Mouse (Mus musculus) layer of hippocampus, postnatal 10 days (tissue): ENCODE data around the gene Plk5. TPM values are rescaled to one million over a fixed set of nuclear protein-coding genes. Genes with fewer than 3 reads are reported as not detected.
A peak's percentile ranks its signal among the peaks of the same experiment; 100 is the strongest.
"Not testable (repeated sequence)": the region's sequence is repeated elsewhere in the genome, so short reads cannot be mapped to it uniquely, and the experiment has no call there.

ENCODE experiments used
- DNase-seq, 2 experiments: peaks; one replicate each; pipeline ENCODE4 v3.0.0; 2021; ENCODE audit warnings: low spot score in 2 of 2
- total RNA-seq, 2 experiments: library from RNA; stranded (reverse); gene quantifications; 2 replicates each; pipeline ENCODE4 v1.2.3; 2021

Plk5 gene
- total RNA-seq, 2 experiments from 2014 or later: 1.7 to 3.8 TPM

DNA sequence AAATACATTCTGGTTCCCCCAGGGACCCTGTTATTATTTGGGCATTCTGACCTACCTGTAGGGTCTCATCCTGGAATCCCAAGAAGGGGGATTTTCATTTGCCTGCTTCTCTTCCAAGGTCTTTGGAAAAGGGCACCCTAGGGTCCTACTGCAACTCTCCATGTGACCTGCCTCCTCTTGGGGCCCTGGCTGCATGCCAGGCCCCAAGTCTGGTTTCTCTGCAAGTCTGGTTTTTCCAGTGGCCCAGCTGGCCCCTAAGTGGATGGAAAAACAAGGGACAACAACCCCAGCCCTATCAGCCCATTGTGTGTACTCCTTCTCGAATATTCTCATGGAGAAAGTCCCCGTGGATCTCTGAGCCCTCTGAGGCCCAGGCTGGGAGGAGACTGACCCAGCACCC, 25.4 kb upstream of the Plk5 start:
- no peak for DNase-seq

DNA sequence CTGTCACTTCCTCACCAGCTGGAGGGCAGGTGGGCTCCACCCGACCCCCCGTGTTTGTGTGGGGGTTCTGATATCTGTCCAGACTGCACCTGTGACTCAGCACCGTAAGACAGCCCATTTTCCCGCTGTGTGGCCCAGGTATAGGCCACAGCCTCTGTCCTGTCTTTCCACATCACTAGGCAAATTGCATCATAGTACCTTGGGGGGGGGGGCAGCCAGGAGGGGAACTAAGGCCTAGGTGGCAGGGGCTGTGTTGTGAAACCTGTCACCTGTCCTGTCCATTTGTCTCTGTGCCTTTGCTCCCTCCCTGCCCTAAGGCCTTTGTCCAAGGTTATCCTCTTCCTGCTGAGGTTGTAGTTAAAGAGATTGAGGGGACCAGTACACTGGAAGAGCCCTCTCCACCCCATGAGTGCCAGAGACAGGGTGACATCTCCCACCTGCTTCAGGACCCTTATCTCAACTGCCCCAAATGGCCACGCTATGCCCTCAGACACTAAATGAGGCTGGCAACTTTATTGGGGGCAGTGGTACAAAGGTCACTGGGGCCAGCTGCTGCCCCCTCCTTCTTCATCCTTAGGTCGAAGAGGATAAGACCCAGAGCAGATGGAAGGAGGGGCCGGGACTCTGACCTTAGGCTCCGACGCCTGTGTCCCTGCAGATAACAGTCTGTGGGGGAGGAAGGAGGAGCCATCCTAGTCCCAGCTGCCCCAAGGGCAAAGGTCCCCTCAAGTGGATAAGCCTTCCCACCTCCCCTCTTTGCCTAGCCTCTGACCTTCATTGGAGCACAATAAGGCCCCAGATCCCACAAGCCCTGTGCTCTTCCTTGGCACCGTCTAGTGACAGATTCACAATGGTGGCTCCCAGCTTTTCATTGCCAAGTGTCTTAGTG, 24.4 kb upstream of the Plk5 start:
- no peak for DNase-seq

DNA sequence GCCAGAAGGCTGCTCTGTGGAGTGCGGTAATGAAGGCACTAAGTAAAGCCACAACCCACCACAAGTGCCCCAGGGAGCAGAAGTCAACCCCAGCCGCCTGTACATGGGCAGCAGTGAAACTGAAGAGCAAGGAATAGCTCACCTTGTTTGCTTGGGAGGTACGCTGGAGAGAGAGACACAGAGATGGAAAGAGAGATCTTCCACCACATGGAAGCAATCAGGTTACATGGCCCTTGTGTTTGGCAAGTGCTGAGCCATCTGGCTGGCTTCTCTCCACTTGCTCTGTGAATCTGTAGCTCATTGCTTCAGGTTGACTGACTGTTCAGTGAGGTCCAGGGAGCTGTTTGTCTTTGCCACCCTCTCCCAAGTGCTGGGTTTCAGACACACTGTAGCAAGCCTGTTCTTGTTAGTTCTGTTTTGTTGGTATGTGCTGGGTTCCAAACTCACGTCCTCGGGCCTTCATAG, 23.7 kb upstream of the Plk5 start:
- DNase-seq: no peak

DNA sequence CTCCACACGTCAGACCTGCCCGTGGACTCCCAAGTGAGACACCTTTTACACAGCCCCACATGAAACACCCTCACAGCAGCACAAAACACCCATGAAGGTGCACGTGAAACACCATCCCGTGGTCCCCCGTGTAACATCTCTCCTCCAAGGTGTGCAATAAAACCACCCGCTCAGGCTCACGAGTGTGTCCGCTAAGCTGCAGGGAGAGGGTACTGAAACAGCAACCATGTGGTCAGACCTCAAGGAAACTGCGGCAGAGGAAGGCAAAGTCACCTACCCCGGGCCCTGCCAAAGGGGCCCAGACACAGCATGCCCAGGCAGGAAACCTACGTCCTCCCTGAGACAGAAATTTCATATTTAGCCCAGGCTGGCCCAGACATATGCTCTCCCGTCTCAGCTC, 20.0 kb upstream of the Plk5 start:
- no peak for DNase-seq

DNA sequence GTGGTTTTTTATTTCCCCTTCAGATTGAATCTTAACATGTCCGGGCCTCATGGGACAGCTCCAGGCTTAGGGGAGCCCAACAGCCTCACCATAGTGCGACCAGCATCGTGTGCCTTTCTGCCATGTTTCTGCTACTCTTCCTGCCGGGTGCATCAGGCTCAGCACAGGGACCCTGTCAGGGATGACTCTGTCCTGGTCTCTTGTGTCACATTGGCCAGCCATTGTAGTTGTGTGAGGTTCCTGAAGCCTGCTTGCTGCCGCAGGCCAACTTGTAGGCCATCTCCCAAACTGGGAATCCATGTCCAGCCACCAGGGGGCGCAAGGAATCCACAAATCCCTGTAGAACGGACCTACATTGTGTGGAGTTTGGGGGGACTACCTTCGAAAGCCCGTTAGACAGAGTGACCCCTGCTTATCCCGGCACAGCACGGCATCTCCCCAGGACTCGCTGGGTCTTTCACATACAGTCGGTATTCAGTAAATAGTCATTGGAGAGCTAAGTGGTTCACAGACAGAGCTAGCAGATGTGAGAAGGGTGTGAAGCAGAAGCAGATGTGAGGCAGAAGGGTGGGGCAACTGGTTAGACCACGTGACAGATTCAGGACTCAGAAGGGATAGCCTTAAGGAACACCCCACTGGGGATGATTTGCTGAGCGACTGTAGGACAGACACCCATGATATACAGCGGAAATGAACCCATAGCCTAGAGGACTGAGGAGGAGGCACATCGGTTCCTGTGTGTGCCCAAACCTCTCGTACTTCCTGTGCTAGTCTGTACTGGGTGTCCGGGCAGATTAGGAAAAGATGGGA, 16.1 kb upstream of the Plk5 start:
- peak; percentile 92 to 93 for DNase-seq

DNA sequence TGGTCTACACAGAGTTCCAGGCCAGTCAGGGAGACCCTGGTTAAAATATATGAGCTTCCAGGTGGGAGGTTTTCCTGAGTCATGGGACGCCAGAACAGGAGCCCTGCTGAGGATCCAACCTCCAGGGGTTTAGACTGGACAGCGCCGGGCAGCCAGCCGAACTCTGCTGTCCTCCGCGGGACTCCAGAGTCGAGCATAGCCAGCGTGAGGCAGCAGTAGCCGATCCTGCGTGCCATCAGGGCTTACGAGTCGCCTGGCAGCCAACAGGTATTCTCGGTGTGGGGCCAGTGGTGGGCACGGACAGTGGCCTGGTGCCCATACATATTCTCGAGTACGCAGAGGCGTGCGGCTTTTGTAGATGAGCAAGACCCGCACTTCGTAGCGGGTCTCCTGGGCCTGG, 15.2 kb upstream of the Plk5 start:
- no peak for DNase-seq

DNA sequence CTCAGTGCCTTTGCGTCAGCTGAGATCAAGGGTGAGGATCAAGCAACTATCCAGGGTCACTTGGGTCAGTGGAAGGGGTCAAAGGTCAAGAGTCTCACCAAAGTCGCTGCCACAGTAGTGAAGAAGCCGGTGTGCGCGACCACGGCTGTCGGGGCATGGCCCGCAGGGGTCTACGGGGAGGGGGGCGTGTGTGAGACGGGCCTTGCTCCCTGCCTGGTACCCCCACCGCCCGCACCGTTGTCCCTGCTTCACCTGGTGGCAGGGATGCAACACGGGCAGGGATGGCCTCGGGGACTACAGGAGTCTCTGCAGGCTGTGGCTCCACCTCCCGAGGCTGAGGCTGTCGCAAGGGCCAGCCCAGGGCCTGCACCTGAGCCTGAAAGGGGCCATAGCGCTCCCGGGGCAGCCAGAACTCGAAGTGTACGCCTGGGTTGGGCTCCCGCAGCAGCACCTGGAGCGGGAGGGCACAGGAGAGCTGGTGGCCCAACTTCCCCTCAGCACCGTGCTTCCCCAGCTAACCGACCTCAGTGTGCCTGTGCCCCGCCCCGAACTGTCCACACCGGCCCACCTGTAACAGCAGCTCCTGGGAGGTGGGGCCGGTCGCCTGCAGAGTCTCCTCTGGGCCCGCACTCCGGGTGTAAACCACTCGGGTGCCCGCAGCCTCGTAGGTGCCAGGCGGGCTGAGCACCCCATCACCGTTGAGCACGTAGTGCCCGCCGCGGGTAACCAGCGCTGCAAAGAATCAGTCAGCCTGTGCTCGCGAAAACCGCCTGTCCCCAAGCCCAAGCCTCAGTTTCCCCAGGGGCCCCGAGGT, 14.6 kb upstream of the Plk5 start:
- DNase-seq: no peak

DNA sequence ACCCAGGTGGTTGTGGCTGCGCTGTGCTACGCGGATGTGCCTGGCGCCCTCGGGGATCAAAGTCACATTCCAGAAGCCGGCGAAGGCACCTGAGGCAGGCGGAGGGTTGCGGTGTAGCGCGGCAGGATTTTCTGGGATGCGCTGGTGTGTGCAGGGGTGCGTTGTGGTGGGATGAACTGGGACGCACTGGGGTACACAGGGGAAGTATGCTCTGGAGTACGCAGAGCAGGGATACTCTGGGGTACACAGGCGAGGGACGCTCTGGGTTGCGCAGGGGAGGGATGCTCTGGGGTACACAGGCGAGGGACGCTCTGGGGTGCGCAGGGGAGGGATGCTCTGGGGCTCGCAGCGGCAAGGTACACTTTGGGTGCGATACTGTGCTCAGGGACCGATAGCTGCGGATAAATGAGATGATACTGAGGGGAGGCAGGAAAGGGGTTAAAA, 13.9 kb upstream of the Plk5 start:
- no peak for DNase-seq

DNA sequence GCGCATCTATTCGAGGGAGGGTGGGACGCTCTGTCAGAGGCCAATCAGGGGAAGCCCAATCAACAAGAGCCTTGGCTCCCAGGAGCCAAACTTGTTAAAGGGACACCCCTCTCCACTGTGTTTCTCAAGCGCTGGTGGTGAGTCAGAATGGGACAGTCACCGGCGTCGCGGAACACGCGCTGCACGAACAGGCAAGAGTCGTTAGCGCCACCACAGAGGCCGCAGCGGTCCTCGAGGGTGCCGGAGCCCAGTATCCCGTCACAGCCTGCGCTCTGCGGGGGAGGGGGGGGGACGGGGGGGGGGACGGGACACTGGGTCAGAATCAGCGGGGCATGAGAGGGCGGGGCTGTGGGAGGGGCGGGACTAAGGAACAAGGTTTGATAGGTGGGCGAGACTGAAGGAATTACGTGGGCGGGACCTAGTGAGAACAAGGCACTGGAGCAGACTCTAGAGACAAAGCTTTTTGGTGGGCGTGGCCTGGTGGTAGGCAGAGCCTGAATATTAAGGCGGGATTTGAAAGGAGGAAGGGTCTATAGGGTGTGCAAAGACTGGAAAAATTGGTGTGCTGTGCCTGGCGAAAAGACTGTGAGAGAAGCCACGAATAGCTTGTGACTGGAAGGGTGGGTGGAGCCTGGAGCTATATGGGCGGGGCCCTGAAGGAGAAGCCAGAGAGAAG, 13.4 kb upstream of the Plk5 start:
- peak in 1 of 2 experiments; percentile 52 for DNase-seq

DNA sequence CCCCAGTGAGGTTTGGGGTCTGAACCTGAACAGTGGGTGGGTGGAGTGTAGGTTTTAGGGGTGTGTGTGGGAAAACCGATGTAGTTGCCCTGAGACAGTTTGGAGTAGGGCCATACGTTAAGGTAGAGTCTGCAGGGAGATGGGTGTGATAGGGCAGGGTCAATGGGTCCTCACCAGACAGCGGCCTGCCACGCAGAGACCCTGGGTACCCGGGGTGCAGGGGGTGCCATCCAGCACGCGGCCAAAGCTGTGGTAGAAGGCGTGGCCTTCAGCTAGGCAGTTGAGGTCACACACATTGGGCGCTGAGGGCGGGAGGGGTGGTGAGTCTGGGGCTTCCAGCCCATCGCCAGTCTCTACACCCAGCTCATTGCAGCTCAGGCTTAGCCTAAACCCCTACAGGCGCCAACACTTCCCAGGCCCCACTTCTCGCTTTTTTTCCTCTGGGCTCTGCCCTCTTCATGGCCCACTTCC, 12.8 kb upstream of the Plk5 start:
- DNase-seq: no peak

DNA sequence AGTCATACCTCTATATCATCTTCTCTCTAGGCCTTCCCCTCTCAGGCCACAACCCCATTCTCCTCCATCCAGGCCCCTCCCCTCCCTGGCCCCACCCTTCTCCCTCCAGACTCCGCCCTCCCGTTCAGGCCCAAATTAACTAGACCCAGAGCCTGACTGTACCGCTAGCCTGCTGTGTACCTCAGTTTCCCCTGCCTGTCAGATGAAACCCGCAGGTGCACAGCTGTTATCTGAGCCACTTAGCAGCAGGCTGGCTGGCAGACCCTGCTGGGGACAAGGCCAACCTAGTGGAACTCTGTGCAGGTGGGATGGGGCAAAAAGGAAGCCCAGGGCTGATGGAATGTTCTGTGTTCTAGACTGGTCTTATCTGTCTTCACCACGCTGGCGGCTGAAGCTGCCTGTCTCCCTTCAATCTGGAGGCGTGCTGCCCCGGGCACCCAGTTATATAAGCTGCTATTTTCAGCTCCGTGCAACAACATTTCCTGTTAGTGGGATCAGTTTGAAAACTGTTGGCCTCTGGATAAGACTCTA, 12.1 kb upstream of the Plk5 start:
- no peak for DNase-seq

DNA sequence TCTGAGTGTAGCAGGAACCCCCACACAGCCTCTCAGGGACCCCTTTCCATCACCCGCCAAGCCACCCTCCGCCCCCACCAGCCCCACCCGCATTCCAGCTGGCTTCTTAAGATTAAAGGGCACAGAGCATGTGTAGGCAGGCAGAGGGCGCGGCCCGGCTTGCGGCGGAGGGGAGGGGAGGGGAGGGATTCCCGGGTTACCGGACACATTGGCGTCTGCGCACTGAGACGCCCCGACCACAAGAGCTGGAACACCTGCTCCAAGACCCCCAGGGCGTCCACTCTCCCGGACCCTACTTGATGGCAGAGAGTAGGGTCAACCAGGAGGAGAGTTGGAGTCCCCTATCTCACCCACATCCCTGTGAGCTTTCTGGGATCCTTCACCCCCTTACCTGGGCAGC, 11.1 kb upstream of the Plk5 start:
- no peak for DNase-seq

DNA sequence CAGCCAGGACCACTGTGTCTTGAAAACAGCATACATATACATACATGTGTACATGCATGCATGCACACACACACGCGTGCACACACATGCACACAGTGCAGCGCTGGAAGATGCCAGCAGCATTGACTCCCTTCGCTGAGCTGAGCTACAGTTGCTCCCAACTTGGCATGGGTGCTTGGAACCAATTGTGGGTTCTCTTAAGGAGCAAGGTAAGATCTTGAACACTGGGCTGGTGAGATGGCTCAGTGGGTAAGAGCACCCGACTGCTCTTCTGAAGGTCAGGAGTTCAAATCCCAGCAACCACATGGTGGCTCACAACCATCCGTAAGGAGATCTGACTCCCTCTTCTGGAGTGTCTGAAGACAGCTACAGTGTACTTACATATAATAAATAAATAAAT, 10.3 kb upstream of the Plk5 start:
- not testable (repeated sequence) for DNase-seq

DNA sequence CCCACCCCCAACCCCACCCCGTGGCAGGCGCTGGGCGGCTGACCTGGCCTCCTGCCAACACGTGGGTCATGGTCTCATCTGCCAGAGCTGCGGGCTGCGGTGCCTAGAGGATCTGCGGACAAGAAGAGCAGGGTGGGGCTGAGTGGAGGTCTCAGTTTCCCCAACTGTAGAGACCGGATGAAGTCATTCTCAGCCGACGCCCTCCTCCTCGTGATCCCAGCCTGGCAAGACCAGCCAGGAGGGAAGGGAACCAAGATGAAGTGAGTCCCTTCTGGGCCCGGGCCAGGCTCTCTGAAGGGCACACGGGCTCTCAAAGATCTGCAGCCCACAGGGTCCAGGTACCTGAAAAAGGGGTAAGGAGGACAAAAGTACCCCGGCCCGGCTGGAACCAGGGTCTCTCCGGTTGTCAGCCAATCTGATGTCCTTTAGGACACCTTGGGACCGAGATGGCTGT, 8.7 kb upstream of the Plk5 start:
- no peak for DNase-seq

DNA sequence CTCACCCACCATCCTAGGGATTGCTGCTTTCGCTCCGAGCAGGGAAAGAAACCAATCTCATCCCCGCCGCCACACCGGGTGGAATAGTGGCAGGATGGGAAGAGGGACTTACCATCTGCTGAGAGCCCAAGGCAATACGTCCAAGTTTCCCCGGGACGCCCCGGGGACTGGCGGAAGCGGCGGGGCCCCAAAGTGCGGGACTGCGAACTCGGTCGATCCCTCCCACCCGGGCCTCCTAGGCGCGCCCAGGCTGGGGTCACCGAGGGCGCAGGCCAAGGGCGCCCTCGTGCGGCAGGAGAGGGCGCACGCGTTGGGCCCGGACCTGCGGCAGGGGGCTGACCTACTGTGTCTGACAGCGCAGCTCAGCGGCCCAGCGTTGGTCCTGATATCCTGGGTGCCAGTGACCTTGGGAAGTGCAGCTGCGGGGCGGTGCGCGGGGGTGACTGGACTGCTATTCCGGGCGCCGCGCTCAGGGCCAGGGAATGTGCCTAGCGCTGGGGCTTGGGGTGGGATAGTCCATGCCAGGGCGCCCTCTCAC, 7.9 kb upstream of the Plk5 start, which contains the start of gene Adamtsl5:
Adamtsl5 (minus strand) TSS at position 169 of the 538 bp plus-strand sequence.
- no peak for DNase-seq

DNA sequence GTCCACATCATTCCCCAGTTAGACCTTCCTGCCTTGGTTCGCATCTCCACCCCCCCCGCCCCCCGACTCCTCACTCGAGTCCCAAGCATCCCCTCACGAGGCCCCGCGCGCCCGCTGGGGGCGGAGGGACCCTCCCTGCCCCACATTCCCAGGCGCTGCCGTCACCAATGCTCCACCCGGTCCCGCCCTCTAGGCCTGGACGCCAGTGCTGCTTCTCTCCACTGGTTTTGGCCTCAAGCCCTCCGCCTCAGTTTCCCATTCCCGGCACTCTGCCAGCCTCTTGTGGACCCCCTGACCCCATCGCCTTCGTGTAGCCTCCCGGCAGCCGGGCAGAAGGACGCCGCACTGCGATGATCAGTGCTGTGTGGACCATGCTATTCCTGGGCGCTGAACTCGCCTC, 7.3 kb upstream of the Plk5 start:
- DNase-seq: no peak

DNA sequence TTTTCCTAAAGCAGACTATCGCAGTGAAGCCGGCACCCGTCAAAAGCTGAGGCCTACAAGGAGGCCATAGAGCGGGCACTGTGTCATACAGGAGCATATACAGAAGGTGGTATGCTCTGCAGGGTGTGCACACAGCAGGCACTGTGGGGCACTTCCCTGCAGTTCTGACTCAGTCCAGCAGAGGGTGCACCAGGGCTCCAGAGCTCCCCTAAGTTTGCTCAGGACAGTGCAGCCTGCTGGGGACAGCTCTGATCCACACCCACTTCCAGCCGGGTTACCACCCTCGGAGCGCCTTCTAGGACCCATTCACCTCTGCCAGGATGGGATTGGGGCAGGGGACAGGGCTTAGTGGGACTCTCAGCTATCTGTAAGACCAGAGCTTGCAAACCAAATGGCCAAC, 6.0 kb upstream of the Plk5 start:
- DNase-seq: peak; percentile 90 to 92

DNA sequence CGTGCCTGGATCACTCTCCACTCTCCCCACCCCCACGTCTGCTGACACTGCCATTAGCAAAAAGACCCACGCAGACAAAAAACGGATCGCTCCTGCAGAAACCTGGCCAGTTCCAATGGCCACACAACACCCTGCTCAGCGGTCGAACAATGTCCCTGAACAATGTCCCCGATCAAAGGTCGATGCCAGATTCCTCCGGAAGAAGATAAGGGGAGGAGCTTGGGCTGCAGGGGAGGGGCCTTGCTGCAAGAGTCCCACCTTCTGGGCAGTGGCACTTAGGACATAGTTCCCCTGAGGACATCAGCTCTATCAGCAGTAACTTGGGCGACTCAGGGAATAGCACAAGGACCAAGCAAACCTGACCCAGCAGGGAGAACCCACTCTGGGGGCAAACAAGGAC, 4.4 kb upstream of the Plk5 start:
- DNase-seq: no peak

DNA sequence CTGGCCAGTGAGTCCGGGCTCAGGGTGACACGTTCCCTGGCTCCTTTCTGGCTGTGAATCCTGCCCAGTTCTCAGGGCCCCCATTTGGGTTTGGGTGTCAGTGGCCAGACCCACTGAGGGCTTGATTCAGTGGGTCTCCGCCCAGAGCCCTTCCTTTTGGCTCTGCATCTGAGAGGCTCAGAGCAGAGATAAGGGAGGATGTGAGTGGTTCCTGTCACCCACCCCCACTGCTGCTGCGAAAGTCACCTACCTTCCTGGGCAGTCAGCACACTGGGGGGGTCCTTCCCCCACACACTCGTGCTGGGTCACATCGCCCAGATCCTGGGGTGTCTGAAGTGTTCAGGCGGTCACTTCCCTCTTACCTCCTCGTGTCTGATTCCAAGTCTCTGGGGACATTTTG, 3.5 kb upstream of the Plk5 start:
- no peak for DNase-seq

DNA sequence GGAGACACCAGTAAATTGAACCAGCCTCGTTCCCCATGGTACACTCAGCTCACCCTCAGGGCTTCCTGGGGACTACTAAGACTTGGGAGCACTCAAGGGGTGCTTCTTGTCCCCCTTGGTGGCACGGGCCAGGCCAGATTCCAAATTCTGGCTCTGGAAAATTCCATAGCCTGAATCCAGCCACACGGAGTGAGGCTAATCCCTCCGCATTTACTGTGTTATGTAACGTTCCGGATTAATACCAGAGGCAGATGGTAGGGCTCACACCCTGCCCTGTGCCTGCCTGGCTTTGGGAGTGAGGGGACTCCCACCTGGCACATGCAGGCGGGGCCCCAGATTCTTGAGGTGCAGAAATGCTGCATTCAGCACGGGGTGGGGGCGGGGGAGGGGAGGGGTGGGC, 828 bp upstream of the Plk5 start:
- no peak for DNase-seq
